Mouse (Mus musculus): Measurements from ENCODE around the gene Trappc13.
"Not testable (repeated sequence)": the region's sequence is repeated elsewhere in the genome, so short reads cannot be mapped to it uniquely, and the experiment has no call there.

The Trappc13 gene

DNA sequence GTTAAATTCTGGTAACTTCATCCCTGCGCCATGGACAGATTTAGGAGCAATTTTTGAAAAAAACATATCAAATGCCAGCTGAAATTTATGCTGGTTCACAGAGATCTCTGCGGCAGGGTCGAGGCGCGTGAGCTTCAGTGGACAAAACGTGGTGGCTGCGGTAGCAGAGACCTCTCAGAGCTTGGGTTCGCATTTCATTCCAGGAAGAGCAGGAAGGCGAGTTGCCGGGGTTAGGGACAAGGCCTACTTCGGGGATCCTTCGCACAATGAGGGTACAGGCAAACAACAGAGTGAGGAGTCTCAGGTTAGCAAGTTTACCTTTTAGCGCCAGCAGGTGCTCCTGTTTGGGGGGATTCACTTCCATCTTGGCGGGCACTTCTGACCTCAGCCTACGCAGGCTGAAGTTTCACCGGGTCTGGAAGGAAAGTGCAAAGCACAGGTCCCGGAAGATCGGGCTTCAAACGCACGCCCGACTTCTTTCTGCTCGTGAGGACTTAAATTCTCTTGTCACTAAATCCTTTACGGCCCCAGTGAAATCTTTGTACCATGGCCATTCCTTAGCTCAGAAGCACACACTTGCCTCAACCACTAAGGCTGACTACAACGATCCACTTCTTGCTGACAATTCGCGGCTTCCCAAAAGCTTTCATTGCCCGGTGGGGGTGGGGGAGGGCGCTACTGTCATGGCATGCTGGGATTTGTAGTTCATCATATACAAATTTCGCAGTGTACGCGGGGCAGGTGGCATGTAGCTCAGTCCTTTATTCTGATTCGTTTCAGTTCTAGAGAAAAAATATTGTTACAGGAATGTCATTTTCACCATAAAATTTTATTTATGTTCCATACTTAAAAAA is at the start of gene Trappc13:
Gene Trappc13, minus strand, starts transcription at position 674 of the 854 bp plus-strand sequence.
- peak; percentile 95 for DNase-seq (ENCODE audit: inconsistent ontology term)

DNA sequence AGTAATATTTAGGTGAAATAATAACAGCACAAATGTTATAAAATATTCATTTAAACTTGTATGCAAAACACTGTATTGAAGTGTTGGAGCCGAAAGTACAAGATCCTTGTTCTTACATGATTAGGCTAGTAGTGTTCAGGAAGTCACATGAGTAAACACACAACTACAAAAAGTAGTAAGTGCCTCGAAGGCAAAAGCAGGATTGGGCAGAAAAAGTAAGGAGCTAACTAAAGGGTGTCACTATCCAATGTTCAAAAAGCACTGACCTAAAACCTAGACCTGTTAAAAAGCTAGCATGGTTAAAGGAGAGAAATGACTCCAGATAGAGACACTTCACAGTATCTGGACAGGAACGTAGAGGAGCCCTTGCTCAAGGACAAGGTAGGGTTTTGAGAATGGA is 49.2 kb upstream of the Trappc13 start:
- no peak for DNase-seq (ENCODE audit: inconsistent ontology term)

DNA sequence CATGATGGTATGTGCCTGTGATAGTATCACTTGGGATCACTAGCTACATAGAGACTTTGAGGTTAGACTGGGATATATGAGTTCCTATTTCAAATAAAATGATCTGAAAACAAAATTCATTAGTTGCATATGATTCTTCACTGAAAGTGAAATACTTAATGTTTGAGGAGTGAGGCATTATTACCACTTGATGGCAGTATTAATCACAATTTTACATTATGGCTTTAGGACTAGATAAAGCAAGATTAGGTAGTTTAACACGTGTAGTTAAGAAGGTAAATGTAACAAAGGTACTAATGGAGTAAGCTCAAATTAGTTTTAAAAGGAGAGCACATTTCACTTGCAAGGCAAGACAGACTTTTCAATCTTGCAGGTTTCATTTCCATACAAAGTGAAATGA is 26.0 kb upstream of the Trappc13 start:
- DNase-seq (ENCODE audit: inconsistent ontology term) = no peak

DNA sequence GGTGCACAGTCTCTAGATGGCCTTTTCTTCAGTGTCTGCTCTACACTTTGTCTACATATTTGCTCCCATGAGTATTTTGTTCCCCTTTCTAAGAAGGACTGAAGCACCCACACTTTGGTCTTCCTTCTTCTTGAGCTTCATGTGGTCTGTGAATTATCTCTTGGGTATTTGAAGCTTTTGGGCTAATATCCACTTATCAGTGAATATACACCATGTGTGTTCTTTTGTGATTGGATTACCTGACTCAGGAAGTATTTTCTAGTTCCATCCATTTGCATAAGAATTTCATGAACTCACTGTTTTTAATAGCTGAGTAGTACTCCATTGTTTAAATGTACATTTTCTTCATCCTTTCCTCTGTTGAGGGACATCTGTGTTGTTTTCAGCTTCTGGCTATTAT is 17.6 kb upstream of the Trappc13 start:
- not testable (repeated sequence) for DNase-seq (ENCODE audit: inconsistent ontology term)

DNA sequence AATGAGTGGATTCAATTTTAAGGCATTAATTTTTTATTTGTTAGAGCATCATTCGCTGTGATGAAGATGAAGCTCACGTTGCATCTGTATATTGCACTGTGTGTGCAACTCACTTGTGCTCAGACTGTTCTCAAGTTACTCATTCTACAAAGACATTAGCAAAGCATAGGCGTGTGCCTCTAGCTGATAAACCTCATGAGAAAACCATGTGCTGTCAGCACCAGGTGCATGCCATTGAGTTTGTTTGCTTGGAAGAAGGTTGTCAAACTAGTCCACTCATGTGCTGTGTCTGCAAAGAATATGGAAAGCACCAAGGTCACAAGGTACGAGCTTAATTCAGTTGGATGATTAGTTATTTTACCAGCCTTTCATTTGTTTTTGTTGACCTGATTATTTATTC is 9.1 kb upstream of the Trappc13 start:
- DNase-seq (ENCODE audit: inconsistent ontology term) = no peak

GRCm38 (mm10) chr13:104179176-104179888 is 1.1 kb upstream of the Trappc13 start:
- DNase-seq (ENCODE audit: inconsistent ontology term) = peak; percentile 27

GRCm38 (mm10) chr13:104178650-104179121 is 417 bp upstream of the Trappc13 start, which contains the start of gene Trim23:
Gene Trim23 (plus strand): TSS chr13:104178797.
- peak; percentile 96 for DNase-seq (ENCODE audit: inconsistent ontology term)

GRCm38 (mm10) chr13:104176874-104177273 is 1.4 kb downstream of the Trappc13 start:
- peak; percentile 16 for DNase-seq (ENCODE audit: inconsistent ontology term)

- DNase-seq (ENCODE audit: inconsistent ontology term) = no peak
Observed at GRCm38 (mm10) chr13:104172498-104172897, 5.8 kb downstream of the Trappc13 start.

DNA sequence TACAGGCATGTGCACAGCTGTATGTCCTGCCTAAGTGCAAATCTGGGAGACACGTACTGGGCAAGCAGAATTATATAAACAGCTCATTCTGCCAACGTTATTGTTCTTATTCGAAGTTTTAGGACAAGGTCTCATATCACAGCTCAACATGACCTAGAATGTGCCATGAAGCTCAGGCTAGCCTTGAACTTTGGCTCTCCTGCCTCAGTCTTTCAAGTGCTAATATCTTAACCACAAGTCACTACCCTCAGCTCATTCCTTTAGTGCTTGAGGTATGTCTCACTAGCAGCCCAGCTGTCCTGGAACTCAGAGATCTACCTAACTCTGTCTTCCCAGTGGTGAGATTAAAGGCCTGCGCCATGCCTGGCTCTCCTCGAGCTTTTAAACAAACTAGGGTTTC is 6.6 kb downstream of the Trappc13 start:
- DNase-seq (ENCODE audit: inconsistent ontology term) = no peak

GRCm38 (mm10) chr13:104155686-104156085 is 22.6 kb downstream of the Trappc13 start:
- DNase-seq (ENCODE audit: inconsistent ontology term) = peak; percentile 5

DNA sequence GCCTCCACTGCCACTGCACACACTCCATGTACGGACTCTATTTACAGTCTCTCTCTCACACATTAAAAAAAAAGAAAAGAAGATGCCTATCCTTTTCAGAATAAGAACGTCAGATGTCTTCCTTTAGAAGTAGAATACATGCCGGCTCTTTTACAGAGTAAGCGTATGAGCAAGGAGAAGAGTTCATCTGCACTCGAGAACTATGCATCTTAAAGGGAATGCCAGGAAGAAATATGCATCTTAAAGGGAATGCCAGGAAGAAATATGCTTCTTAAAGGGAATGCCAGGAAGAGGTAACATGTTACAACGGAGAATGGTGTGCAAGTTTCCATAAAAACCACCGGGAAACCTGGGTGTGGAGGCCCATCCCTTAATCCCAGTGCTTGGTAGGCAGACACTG is 23.2 kb downstream of the Trappc13 start:
- DNase-seq (ENCODE audit: inconsistent ontology term) = no peak

DNA sequence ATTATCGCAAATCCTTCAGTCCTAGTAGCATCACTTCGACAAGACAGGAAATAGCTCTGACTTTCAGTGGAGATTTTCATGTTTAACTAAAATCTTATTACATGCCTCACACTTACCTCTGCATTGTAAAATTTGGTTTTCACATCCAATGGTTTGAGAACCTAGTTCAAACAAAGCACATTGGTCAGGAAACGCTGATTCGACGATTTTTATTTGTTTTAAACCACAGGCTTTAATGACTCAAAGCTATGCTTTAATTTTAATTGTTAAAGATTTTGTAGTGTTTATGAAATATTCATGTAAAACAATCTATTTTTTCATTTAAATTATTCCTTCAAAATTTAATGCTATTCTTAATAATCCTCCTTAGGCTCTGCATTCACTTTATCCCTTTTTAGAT is 24.1 kb downstream of the Trappc13 start:
- DNase-seq (ENCODE audit: inconsistent ontology term) = no peak

- DNase-seq (ENCODE audit: inconsistent ontology term) = no peak
Observed at GRCm38 (mm10) chr13:104145646-104146045, 32.6 kb downstream of the Trappc13 start.

DNA sequence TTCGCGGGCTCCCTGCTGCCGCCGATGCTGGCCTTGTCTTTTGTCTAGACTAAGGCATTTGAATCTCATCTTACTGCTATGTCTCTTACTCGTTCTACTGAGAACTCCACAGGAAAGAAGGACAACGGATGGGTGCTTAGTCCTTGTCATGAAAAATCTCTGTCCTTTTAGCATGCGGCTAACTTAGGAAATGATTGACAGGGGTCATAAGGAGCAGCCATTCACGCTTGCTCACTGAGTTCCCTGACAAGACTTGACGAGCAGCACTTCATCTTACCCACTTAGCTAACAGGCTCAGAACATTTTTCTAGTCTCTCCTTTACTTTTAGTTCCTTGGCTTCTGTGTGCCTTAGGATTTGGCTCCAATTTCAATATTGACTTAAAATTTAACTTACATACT is 33.4 kb downstream of the Trappc13 start:
- DNase-seq (ENCODE audit: inconsistent ontology term) = no peak

DNA sequence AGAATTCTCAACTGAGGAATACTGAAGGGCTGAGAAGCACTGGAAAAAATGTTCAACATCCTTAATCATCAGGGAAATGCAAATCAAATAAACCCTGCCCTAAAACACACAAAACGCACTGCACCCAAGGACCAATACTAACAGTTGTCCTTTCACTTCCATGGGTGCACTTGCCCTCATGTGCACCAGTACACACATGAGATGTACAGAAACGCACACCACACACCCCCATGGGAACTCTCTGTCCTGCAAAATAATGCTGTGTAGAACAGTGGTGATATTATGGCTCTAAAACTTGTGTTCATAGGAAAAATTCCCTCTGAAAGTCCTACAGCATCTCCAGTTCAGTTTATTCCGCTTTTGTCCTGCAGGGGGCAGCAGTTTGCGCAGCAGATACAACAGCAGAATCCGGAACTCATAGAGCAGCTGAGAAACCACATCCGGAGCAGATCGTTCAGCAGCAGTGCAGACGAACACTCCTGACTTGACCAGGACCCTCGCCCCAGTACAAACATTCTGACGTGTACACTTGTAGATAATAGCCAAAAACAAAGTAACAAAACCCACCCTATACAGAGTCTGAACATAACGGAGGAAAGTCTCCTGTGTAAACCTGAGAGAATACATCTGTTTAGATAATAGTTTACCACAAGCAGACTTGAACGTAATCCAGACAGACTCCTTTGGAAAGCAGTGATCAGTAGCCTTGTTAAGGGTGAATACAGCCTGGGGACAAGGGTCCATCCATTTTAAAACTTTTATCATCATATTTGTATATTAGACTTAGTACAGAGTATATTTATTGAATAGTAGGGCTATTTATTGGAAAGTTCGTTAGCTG is 38.7 kb downstream of the Trappc13 start:
- peak; percentile 35 for DNase-seq (ENCODE audit: inconsistent ontology term)

DNA sequence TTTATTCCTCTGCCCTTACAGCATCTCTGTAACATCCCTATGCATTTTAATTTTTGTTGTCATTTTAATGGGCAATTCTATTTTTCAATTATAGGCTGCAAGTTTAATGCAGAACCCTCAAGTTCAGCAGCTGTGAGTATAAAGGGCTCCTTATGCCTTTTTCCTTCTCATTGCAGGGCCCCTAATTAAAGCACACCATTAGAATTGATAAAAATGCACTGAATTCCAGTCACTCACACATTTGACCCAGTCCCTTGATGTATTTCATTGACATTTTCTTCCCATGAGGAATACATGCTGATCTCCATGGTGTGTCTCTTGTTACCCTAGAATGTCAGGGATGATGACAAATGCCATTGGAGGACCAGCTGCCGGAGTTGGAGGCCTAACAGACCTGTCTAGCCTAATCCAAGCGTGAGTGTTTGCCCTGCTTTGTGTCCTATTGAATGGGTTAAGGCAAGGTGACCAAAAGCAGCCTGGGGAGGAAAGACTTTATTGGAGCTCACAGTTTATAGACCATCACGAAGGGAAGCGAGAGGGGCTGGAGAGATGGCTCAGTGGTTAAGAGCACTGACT is 43.7 kb downstream of the Trappc13 start:
- no peak for DNase-seq (ENCODE audit: inconsistent ontology term)

DNA sequence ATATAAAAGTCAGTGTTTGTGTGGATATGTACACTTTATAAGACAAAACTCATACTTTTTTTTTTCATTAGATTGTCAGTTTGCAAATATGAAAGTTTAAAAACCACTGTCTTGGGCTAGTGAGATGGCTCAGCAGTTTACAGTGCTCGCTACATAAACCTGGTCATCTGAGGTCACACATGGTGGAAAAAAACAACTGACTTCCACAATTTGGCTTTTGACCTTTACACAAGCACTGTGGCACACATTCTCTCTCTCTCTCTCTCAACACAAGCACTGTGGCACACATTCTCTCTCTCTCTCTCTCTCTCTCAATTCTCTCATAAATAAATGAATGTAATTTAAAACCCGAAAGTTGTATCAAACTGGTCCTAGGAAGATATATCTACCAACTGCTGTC is 45.7 kb downstream of the Trappc13 start:
- no peak for DNase-seq (ENCODE audit: inconsistent ontology term)

DNA sequence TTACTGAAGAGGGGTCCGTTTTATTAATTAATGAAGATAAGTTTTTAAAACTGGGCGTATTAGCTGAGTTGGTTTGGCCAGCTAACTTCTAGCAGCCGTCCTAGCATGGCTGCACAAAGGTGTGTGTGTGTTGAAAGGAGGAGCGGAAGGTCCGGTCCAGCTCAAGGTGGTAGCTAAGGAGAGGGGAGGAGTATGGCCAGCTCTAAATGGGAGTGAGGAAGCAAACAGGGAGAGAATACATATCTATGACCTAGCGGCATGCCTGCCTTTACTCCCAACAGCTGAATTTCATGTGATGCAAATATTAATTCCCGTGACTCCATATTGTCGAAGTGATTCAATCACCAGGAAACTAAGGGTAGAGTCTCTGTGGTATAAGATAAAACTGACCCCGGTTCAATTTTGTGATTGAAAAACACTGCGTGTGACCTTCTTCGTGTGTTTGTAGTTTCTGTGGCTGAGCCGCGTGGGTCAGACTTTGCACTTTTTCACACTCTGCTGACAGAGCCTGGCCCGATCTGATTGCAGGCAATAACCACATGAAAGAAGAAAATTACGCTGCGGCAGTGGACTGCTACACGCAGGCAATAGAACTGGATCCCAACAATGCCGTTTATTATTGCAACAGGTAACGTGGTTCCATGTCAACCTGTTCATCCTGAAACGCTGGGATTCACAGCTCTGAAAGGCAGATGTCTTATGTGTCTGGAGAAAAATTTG is 54.4 kb downstream of the Trappc13 start:
- DNase-seq (ENCODE audit: inconsistent ontology term) = no peak

GRCm38 (mm10) chr13:104122078-104122840 is 56.0 kb downstream of the Trappc13 start:
- no peak for DNase-seq (ENCODE audit: inconsistent ontology term)

All from Muller cell, postnatal 12 days (primary cell).